9 mouse cellular contexts compared by ENCODE assay signal in the genomic region with DNA sequence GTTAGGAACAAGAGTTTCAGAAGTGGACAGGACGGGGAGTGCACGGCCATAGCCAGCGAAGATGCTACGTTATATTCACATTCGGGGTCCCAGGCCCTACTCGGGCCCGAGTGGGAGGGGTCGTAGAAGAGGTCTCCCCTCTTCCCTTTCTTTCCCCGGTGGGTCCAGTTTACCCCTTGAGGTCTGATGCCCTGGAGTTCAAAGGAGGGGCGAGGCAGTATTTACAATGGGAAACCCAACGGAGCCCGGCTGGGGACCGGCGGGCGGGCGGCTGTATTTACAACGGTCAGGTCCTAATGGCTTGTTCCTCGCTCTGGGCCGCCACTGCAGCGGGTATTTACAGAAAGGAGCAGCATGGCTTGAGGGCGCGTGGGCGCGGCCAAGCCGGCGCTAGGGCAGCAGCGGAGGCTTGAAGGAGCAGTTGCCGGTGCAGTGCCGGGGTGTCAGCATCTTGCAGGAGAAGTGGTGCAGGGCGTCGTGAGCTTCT. TPM values are rescaled to one million over a fixed set of nuclear protein-coding genes. Genes with fewer than 3 reads are reported as not detected.
A peak's percentile ranks its signal among the peaks of the same experiment; 100 is the strongest.
DNase-seq lines count a peak whose midpoint lies in the region; ATAC-seq and TF ChIP-seq lines count a peak whose summit lies in the region.
"Had no signal": no experiment of that assay in that cellular context is flagged by ENCODE, and none has a peak within 500 bp of the region (broad histone marks: within the 10 kb centered on the region; RNA-seq: fewer than 3 reads in every experiment).

No protein-coding gene starts in this region.

- ATAC-seq in heart, embryonic 13.5 days (ENCODE audit: extremely low read depth, insufficient number of reproducible peaks, low FRiP score, low TSS enrichment): no peak
- no peak for ATAC-seq in midbrain, embryonic 12.5 days (ENCODE audit: low FRiP score, low read depth)

- H3K27me3 ChIP-seq in heart, embryonic 13.5 days (replicated peaks): peaks cover 98% of the 10 kb centered on the region
- peaks cover 100% of the 10 kb centered on the region for H3K27me3 ChIP-seq in hindbrain, embryonic 10.5 days (ENCODE audit: insufficient read depth, poor library complexity, severe bottlenecking)
- peaks cover 99% of the 10 kb centered on the region for H3K27me3 ChIP-seq in midbrain, embryonic 12.5 days

- DNase-seq in heart, adult 9 months (ENCODE audit: low spot score in 2 of 2): no peak
- peak; percentile 53 for DNase-seq in brain, embryonic 14.5 days (ENCODE audit: low read depth)
- DNase-seq in hindbrain, embryonic 10.5 days (ENCODE audit: low spot score): peak; percentile 62
- no peak for DNase-seq in adrenal gland, postnatal 4 days (ENCODE audit: low spot score in 2 of 2)
- no peak for DNase-seq in thymus, postnatal 4 days
- DNase-seq in thymus, postnatal 10 days (ENCODE audit: low spot score in 2 of 2): no peak

- no peak for TF ChIP-seq POLR2A in brain, embryonic 14.5 days (IDR thresholded peaks at IDR 0.05; ENCODE audit: borderline replicate concordance, extremely low read depth, insufficient read depth, insufficient read length, poor library complexity, severe bottlenecking)

- H3K27ac ChIP-seq in heart, embryonic 13.5 days (replicated peaks): no peak overlapping the region
- H3K27ac ChIP-seq in hindbrain, embryonic 10.5 days: no peak overlapping the region
- no peak overlapping the region for H3K27ac ChIP-seq in midbrain, embryonic 12.5 days (replicated peaks)

- no peaks in the 10 kb centered on the region for H3K36me3 ChIP-seq in heart, embryonic 13.5 days
- no peaks in the 10 kb centered on the region for H3K36me3 ChIP-seq in hindbrain, embryonic 10.5 days
- H3K36me3 ChIP-seq in midbrain, embryonic 12.5 days: no peaks in the 10 kb centered on the region

- WGBS in heart, embryonic 13.5 days: under 1% methylated on average over 31 of the region's 31 CpGs
- WGBS in hindbrain, embryonic 10.5 days: under 1% methylated on average over 31 of the region's 31 CpGs
- WGBS in midbrain, embryonic 12.5 days: under 1% methylated on average over 29 of the region's 31 CpGs

- TF ChIP-seq CTCF in brain, embryonic 14.5 days (IDR thresholded peaks at IDR 0.05; ENCODE audit: borderline replicate concordance, extremely low read depth, insufficient read depth, insufficient read length): no peak

- no peak overlapping the region for H3K9ac ChIP-seq in heart, embryonic 13.5 days
- H3K9ac ChIP-seq in midbrain, embryonic 12.5 days (replicated peaks): peak overlapping the region; percentile 43

- H3K4me1 ChIP-seq in heart, embryonic 13.5 days: peaks cover 60% of the 10 kb centered on the region
- H3K4me1 ChIP-seq in hindbrain, embryonic 10.5 days (replicated peaks): peaks cover 65% of the 10 kb centered on the region
- peaks cover 57% of the 10 kb centered on the region for H3K4me1 ChIP-seq in midbrain, embryonic 12.5 days

- H3K9me3 ChIP-seq in heart, embryonic 13.5 days: no peaks in the 10 kb centered on the region
- H3K9me3 ChIP-seq in hindbrain, embryonic 10.5 days: no peaks in the 10 kb centered on the region
- no peaks in the 10 kb centered on the region for H3K9me3 ChIP-seq in midbrain, embryonic 12.5 days

- H3K4me2 ChIP-seq in heart, embryonic 13.5 days: peak overlapping the region; percentile 56
- peak overlapping the region; percentile 50 for H3K4me2 ChIP-seq in midbrain, embryonic 12.5 days (replicated peaks)

- peak overlapping the region; percentile 40 for H3K4me3 ChIP-seq in heart, embryonic 13.5 days
- H3K4me3 ChIP-seq in hindbrain, embryonic 10.5 days: peak overlapping the region; percentile 43
- peak overlapping the region; percentile 27 for H3K4me3 ChIP-seq in midbrain, embryonic 12.5 days

RNA-seq across cellular contexts. Expression of gene Skor1, which starts 10.2 kb away (rescaled TPM):
- polyA plus RNA-seq in heart, embryonic 13.5 days (2015; fragmentation: Nextera tagmentation; extraction: Ambion mirVana): not detected in 2 replicates
- 3.7 and 16.7 TPM in 2 replicates for polyA plus RNA-seq in brain, embryonic 14.5 days (2012; rRNA removed)
- polyA plus RNA-seq in hindbrain, embryonic 10.5 days (2016; fragmentation: Nextera tagmentation; extraction: Ambion mirVana): 0.68 and 6.8 TPM in 2 replicates
- 0.19 and 0.26 TPM in 2 replicates for polyA plus RNA-seq in midbrain, embryonic 12.5 days (2016; fragmentation: Nextera tagmentation; extraction: Ambion mirVana)
- under 1 TPM; 0.23 to 0.34 TPM for total RNA-seq in adrenal gland, postnatal 4 days (2021)
- total RNA-seq: MEL had no signal

Comparison
In these comparisons a context has a peak if more than half of its experiments do, and no peak if none do; other contexts are left out.
1. DNase-seq: peak in brain, embryonic 14.5 days (single experiment) and hindbrain, embryonic 10.5 days (single experiment); none in heart, adult 9 months (0 of 2), adrenal gland, postnatal 4 days (0 of 2), thymus, postnatal 4 days (single experiment) and thymus, postnatal 10 days (0 of 2).
2. Peak in every context shown above with its lines, with median percentiles within 50 percentile points of each other: H3K4me3 ChIP-seq.